Mouse (Mus musculus): ENCODE data around the gene Chmp4b.

Chmp4b gene

DNA sequence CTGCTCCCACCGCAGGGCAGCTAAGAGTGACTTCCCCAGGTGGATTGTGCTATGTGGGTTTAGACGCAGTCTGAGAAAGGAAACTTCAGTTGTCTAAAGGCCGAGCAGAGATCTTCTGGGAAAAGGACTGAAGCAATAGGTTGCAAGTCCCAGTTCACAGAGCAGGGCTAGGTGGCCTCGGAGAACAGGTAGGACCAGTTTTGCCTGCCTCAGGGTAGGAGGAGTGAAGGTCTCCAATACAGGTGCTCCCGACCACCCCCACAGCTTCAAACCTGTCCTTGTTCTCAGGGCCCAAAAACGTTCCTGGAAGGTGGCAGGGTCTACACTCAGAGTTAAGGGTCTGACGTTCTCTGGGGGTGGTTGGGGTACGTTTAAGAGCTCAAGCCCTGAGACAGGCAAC is at the start of gene Chmp4b:
Chmp4b (plus strand) TSS at position 343 of the 400 bp plus-strand sequence.
- peak; percentile 62 to 80 for DNase-seq

DNA sequence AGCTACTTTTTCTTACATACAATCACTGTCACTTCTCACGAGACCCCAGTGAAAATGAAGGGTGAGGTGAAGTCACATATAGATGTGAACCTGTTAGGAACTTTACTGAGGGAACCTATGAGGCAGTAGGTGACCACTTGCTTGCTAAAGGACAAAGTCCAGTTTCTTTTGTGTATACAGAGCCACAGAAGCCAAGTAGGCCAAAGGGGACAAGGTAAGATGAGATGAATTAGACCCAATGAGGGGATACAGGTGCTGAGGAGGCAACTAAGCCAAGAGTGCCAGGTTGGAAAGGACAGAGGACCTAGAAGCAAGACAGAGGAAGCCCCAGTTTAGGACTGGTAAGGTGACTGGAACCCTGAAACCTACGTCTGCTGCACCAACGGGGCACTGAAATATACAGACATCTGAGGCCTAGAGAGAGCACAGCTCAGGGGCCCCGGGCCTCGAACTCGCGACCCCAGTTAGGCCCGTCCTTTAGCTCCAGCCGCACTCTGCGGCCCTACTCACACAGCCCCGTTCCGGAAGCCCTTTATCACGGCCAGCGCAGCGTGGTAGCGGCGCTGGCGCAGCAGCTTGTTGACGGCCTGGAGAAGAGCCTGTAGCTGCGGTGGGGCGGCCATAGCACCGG is 48.4 kb upstream of the Chmp4b start:
- DNase-seq, result peak; percentile 56 to 62

DNA sequence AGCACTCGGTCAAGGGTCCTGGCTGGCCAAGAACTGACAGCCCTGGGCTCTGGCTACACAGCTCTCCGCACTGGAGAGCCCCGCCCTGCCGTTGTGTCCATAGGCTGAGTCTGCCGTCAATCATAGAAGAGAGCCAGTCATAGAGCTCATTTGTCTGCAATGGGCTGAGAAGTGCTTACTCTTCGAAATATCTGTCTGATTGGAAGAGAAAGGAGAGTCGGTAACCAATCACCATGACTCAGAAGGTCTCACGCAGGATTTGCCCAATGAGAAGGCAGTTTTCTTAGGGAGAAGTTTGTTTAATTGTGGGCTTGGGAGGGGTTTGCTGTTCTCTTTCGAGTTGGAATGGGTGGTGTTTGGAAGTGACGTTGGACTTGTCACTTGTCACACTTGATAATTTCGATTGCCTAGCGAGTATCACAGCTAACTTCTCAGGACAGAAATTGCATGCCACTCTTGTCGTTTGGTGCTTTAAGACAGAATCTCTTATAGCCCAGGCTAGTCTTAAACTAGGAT is 47.8 kb upstream of the Chmp4b start, which contains the start of gene Pxmp4:
Pxmp4 (minus strand) TSS at position 71 of the 516 bp plus-strand sequence.
- DNase-seq, result peak; percentile 100

DNA sequence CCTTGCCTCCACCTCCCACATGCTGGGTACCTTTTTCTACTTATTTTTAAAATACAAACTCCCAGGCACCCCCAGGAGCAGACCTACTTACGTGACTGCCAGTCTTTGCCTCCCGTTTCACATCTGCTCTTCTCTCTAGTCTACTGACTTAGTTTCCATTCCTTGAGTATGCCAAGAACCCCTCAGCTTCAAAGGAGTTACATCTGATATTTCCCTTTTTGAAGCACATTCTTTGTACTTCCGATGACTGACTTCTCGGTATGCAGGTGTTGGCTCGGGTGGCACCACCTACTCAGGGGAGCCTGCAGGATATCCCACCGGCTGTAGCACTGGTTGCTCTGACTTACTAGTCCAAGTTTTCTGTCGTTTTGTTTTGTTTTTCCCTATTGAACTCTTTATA is 47.3 kb upstream of the Chmp4b start:
- DNase-seq, result no peak

DNA sequence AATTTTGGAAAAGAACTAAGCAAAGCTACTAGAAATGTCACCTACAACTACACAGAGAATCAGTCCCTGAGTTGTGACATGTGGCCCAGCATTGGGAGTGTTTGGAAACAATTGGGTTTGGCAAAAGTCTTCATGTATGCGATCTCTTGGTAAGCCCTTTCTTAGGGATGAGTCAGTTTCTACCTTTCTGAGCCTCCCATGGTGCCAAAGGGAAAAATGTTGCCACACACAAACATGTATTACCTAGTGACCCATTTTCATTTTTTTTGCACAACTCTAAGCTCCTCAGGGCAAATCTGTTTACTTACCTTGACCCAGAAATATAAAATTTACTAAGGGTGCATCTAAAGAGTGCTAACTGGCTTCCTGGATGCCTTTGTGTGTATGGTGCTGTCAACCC is 44.5 kb upstream of the Chmp4b start:
- DNase-seq, result no peak

DNA sequence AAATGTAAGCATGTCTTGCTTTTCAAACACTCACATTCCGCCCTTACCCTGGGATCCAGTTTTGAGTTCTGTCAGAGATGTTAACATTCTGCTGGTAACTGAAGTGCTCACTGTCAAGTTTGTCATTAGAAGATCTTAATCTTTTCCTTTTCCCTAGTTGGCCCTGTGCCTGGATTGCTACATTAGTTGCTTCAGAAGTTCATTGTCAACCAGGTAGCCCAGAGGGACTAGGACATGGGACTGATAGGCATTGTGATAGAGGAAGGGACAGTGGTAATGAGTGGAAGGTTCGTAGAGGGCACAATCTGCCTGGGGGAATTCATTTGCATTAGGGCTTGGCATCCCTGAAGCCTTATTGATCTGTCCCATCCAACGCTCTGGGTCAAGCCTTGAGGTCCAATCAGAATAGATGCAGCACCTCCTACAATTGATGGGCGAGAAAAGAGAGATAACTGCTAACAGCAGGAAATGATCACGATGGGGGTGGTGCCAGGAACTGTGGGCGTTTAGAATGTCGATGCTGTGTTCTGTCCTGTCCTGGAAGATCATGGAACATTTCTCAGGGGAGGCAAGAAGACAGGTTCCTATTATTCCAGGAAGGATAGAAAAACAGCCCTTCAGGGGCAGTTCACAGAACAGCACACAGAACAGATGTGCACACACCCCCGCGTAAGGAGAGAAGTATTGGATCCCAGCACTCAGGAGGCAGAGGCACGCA is 42.3 kb upstream of the Chmp4b start:
- no peak for DNase-seq

DNA sequence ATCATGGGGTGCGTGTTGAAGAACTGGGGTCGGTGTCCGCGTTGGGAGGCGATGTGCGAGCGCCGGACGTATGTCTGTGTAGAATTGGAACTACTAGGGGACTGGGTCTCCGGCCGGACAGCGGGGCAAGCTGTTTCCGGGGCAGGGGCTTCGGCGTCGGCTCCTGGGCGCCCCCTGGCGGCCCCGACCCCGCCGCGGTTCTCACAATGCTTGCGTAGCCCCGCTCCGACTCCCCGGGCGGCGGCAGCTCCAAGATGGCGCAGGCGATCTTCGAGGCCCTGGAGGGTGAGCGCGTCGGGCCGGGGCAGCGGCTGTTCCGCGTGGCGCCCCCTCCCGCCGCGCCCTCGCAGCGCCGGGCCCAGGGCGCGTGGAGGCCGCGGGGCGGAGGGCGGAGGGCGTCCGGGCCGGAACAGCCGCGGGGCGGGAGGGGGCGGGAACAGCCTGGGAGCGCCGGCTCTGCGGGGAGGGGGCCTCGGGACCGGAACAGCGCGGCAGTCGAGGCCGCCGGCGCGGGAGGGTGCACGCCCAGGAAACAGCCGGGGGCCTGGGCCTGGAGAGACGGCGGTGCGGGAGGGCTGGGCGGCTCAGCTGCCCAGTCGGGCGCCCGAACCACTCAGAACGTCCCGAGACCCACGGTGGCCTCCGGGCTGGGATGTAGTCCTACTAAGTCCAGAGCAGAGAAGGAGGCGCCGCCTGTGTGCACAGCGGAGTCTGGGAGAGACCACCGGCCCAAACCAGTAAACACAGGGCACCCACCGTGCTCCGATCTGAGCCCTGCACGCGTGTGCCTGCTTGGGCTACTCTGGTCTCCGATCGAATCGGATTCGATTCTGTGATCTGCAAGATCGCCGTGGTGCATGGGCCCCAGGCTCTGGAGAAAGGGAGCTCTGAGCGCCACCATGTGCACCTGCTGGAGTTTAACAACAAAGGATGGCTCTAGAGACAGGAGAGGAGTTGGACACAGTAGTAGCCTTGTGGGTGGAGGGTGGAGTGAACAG is 38.1 kb upstream of the Chmp4b start, which contains the start of the genes Zfp341 and 4930519P11Rik:
Zfp341 (plus strand) TSS at position 180 of the 998 bp plus-strand sequence.
4930519P11Rik (minus strand) TSS at position 320 of the 998 bp plus-strand sequence.
- DNase-seq, result peak; percentile 88 to 89

DNA sequence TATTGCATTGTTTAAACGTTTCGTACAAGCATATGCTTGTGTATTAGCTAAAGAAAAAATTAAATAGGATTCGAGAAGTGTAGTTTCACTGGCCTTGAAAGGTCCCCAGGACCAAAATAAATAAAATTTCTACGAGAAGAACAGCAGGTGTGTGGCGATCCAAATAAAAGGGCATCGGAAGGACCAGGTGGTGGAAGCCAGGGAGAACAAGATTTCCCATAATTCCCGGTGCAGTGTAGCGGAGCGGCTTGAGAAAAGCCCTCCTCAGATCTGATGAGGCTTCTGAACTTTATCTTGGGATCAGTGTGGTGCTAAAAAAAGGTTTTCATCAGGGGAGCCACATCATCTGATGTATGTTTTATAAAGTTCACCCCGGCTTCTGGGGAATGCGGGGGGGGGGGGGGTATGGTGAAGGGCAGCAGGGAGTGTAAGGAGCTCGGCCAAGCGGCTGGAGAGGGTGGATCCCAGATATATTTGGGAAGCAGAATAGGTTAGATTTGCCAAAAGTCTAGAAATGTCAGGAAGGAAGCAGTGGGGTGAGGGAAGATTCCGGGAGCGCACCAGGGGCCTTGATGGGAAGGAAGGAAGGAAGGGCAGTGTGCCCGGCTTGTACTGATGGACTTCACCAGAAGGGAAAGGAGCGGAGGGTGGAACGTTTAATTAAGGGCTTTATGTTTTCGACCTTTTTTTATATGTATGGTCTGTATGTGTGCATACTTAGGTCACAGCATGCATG is 36.5 kb upstream of the Chmp4b start:
- no peak for DNase-seq

DNA sequence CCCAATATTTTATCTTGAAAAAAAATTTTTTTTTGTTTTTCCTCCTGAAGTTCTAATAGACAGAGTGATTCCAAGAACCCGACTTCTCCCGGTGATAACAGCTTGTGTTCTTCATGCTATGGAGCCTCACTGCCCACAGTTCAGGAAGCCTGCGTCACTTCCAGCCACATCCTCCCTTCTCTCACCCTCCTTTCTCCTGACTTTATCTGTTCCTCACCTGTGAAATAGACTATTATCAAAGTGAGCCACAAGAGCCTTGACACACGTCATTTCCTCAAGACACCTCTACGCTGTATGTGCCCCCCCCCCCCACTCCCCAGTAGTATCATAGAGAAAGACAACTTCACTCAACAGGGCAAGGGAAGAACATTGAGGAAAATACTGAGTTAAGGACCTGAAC is 35.8 kb upstream of the Chmp4b start:
- DNase-seq, result no peak

DNA sequence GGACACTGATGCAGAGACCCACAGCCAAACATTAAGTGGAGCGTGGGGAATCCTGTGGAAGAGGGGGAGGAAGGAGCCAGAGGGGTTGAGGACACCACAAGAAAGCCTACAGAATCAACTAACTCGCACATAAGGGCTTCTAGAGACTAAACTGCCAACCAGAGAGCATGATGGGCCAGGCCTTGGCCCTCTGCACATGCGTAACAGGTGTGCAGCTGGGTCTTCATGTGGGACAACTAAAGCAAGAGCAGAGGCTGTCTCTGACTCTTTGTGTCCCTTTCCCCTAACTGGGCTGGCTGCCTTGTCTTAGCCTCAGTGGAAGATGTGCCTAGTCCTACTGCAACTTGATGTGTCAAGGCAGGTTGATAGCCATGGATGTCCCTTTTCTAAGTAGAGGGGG is 34.4 kb upstream of the Chmp4b start:
- DNase-seq, result no peak

DNA sequence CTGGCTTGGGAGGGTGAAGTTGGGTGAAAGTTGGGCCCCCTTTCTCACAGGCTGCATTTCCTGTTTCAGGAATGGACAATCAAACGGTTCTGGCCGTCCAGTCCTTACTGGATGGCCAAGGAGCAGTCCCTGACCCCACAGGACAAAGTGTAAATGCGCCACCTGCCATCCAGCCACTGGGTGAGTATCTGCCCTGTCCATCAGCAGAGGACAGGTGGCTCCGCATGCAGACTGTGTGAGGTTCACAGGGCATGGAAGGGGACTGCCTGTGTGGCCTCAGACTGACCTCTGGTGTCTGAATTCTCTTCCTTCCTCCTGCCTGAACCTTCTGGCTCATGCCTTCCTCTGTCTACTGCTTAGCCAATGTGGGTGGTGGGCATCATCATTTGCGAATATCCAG is 29.8 kb upstream of the Chmp4b start:
- peak; percentile 37 to 42 for DNase-seq

DNA sequence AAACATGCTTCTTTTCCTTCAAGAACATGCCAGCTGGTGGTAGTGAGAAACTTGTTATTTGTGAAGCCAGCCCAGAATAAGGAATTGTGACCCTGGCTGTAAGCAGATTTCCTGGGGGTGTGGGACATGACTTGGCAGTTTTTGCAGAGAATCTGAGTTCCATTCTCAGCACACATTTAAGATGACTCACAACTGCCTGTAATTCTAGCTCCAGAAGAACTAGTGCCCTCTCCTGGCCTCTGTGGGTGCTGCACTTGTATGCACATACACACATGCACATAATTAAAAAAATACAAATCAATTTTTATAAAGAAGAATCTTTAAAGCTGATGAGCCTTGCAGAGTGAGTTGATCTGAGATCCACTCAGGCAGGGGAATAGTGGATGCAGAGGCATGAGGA is 27.4 kb upstream of the Chmp4b start:
- no peak for DNase-seq

DNA sequence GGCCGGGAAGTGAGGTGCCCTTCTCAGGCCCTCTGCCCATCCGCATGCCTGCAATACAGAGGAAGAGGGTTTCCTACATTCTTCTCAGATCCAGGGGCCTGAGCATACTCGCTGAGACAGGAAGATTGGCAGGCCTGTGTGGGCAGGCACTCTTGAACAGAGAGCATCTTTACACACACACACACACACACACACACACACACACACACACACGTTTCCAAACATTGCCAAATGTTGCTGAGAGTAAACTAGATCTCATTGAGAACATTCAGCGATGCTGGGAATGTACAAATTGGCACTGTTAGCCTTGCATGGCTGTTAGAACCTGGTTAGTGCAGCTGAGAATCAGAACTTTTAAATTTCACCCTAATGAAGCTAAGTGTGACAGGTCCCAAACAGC is 21.0 kb upstream of the Chmp4b start:
- DNase-seq, result no peak

DNA sequence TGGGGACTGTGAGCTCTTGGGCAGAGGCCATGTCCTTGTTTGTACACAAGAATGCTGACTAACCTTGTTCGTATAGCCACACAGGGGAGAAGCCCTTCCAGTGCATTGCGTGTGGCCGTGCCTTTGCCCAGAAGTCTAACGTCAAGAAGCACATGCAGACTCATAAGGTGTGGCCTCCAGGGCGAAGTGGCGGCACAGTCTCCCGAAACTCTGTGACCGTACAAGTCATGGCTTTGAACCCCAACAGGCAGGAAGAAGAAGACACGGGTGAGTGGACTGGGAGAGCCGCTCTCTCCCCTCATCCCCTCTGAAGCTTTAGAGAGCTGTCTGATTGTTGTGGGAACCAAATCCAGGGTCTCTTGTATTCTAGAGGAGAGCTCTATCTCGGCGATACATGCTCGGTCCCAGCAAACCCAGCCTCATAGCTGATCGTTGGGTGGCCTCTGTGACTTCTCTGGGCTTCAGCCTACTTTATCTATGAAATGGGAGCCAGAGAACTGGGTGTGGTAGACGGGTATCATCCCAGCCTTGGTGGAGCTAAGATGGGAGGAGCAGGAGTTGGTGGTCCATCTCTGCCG is 19.2 kb upstream of the Chmp4b start:
- DNase-seq, result no peak

DNA sequence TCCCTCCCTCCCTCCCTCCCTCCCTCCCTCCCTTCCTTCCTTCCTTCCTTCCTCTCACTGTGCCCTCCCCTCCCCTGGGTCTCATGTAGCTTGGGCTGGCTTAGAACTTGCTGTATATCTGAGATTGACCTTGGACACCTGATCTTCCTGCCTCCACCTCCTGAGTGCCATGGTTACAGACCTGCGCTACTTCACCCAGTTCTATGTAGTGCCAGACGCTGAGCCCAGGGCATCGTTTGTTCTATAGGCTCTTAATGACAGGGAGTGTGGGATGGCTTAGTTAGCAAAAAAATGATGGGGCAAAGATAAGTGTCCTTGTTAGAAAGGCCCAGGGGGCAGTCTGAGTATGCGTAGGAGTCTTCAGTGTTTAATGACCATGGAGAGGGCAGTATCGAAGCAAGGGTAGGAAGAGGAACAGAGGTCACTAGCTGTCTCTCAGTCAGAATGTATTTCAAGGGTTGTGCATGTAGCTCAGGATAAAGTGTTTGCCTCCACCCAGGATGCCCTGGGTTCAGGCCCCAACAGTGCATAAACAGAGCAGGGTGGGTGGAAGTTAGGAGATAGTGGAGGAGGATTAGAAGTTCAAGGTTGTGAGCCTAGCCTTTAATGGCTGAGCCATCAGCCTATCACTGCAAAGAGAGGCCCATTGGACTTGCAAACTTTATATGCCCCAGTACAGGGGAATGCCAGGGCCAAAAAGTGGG is 18.3 kb upstream of the Chmp4b start:
- no peak for DNase-seq

DNA sequence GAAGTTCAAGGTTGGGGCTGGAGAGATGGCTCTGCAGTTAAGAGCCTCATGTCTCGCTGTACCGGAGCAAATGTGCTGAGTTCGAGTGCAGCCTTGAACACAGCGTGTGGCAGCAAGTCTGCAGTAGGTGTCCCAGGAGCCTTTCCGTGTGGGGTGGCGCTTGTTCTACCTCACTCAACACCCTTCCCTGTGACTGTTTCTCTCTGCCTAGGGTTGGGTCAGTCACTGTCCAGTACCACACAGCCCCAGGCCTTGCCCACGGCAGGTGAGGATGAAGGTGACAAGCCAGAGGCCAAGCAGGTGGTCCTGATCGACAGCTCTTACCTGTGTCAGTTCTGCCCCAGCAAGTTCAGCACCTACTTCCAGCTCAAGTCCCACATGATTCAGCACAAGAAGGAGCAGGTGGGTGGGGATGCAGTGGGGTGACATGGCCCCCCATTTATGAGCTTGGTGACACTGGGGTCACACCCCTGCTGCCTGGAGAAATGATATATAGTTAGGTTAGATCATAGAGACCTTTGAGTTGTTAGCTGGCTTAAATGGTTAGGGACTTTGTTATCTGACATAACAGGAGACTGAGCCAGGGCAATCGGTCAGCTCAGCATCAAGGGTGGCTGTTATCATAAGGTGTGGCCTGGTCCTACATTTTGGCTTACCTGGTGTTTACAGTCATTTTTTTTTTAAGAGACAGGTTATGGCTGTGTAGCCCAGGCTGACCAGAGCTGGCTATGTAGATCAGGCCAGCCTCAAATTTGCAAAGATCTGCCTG is 17.4 kb upstream of the Chmp4b start:
- no peak for DNase-seq

DNA sequence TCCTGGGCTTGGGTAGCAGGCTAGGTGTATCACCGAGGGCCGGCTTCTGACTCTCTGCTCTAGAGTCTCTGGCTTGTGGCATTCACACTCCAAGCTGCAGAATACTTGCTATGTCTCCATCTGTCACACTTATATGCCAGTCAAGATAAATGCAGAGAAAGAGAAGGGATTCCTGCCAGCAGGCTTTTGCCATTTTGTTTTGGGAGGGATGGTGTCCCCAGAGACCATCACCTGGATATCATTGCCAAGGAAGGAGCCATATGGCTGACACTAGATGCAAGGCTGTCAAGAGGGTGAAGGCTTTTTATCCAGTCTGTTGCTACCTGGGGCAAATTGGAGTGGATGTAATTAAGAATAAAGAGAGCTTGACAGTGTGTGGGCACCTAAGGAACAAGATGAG is 15.7 kb upstream of the Chmp4b start:
- no peak for DNase-seq

DNA sequence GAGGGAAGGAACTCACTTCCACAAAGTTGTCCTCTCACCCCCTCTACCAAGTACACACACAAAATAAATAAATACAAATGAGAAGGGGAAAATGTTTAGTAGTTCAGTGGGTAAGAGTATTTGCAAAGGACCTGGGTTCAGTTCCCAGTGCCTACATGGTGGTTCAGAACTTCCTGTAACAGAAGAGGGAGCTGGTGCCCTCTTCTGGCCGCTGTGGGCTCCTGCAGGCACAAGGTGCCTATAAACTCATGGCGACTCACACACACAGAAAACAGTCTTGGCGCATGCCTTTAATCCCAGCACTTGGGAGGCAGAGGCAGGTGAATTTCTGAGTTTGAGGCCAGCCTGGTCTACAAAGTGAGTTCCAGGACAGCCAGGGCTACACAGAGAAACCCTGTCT is 13.0 kb upstream of the Chmp4b start:
- DNase-seq, result no peak

DNA sequence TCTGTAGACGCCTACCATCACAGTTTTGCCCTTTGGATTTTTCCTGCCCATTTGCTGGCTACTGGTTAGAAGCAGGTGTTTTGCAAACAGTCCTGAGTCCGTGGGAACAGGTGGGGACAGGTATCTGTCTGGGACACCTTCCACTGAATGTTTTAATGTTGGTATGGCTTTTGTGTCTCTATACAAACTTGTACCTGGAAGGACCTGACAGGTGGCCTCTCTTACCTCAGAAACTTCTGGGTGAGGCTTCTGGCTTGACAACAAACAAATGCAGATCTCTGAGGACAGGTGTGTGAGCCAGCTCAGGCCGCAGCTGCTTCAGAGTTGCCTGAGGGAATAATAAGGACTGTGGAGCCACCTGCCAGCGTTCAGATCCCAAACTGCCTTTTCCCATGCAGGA is 12.4 kb upstream of the Chmp4b start:
- DNase-seq, result no peak

DNA sequence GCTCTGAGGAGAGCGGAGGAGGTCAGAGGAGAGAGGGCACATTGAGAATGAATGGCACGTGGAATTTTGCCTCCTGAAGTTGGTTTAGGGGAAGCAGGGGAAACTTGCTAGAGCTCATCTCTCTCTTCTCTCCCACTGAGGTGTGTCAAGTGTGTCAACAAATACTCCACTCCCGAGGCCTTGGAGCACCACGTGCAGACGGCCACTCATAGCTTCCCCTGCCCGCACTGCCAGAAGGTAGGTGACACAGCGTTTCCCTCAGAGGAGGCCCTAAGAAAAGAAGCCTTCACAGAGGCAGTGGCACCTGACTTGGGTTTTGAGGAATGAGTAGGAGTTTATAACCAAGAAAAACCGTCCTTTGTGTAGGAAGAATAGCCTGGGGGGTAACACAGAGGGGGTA is 10.3 kb upstream of the Chmp4b start:
- no peak for DNase-seq
